Mouse (Mus musculus) liver, embryonic 14.5 days (tissue): ENCODE results near the gene Rapgef4.
"Not testable (repeated sequence)": the region's sequence is repeated elsewhere in the genome, so short reads cannot be mapped to it uniquely, and the experiment has no call there.

ENCODE experiments used
- CTCF ChIP-seq: IDR thresholded peaks from 2 replicates; pipeline ENCODE4 v1.5.1; 2016; ENCODE audit warnings: antibody characterized with exemption, low read depth, control low read depth
- EP300 ChIP-seq: IDR thresholded peaks from 2 replicates; pipeline ENCODE4 v1.6.1; 2016; ENCODE audit warnings: antibody characterized with exemption, low read depth

DNA sequence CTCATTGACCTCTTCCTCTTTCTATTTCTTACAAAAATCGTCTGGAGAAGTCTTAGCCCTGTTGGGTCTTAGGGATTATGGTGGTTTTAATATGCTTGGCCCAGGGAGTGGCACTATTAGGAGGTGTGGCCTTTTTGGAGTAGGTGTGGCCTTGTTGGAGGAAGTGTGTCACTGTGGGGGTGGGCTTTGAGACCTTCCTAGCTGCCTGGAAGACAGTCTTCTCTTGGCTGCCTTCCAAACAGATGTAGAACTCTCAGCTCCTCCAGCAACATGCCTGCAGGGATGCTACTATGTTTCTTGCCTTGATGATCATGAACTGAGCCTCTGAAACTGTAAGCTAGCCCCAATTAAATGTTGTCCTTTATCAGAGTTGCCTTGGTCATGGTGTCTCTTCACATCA is 92.1 kb downstream of the Rapgef4 start:
- not testable (repeated sequence) for TF ChIP-seq CTCF, EP300
